Mouse (Mus musculus): ENCODE results near the gene Zfp936. TPM values are rescaled to one million over a fixed set of nuclear protein-coding genes. Genes with fewer than 3 reads are reported as not detected.
"Not testable (repeated sequence)": the region's sequence is repeated elsewhere in the genome, so short reads cannot be mapped to it uniquely, and the experiment has no call there.

The Zfp936 gene
- total and polyA plus RNA-seq, 2 experiments from 2014 or later: not detected

DNA sequence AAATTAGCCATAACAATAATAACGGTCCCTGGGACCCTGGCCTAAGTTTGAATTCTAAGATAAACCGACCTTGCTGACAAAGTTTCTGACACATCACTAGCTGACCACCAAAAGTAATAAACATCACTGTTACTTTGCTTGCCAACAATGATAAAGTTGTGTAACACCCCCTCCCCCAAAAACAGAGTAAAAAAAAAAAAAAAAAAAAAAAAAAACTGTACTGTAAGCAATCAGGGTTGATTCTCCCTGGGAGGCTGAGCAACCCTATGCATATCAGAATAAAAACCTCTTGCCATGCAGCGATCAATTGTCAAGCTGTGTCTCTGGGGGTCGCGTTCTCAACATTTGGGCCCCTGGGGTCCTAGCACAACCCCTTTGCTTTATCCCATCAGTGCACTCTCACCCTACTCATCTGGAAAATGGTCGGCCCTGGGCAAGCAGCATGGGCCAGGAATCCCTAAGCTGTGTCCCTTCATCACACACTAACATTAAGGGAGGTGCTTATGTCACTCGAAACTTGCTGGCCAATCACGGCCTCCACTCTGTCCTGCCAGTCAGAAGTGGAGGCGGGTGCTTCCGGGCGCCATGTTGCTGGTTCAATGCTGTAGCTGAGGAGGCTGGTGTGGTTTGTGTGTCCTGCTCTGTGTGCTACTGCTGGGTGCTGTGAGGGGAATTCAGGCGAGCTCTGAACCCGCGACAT lies 63.1 kb downstream of the Zfp936 start:
- Histone ChIP-seq H3K4me1 (ENCODE audit: control insufficient read depth, insufficient read depth) (no peaks in the 10 kb centered on the region), H3K27ac (ENCODE audit: low read depth) (no peak overlapping the region), H3K4me2 (ENCODE audit: low read depth, low read length) (no peak overlapping the region), H3K9me3 (replicated peaks; ENCODE audit: control insufficient read depth, low read length) (peaks cover 35% of the 10 kb centered on the region), H3K27me3 (ENCODE audit: control insufficient read depth, insufficient read depth, low read length) (no peaks in the 10 kb centered on the region), H3K4me3 (ENCODE audit: low read depth, low read length) (no peak overlapping the region), H3K9ac (replicated peaks; ENCODE audit: low read depth, low read length) (no peak overlapping the region), H3K36me3 (replicated peaks; ENCODE audit: control insufficient read depth, insufficient read depth, low read length) (no peaks in the 10 kb centered on the region)
- 76% methylated on average over 14 of the region's 14 CpGs for WGBS
- ATAC-seq (ENCODE audit: insufficient read depth, low read depth) (no peak), DNase-seq (ENCODE audit: low spot score) (no peak)
- TF ChIP-seq CTCF (IDR thresholded peaks at IDR 0.05; ENCODE audit: low read depth) (no peak), EP300 (IDR thresholded peaks at IDR 0.05; ENCODE audit: low read depth) (no peak)

DNA sequence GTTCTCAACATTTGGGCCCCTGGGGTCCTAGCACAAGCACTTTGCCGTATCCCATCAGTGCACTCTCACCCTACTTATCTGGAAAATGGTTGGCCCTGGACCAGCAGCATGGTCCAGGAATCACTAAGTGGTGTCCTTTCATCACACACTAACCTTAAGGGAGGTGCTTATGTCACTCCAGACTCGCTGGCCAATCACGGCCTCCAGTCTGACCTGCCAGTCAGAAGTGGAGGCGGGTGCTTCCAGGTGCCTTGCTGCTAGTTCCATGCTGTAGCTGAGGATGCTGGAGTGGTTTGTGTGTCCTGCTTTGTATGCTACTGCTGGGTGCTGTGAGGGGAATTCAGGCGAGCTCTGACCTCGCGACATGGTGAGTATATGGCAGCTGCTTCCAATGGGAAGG lies 99.8 kb downstream of the Zfp936 start:
- H3K4me1 ChIP-seq (ENCODE audit: control insufficient read depth, insufficient read depth); H3K27me3 ChIP-seq (ENCODE audit: control insufficient read depth, insufficient read depth, low read length); ATAC-seq (ENCODE audit: insufficient read depth, low read depth); H3K9ac ChIP-seq (replicated peaks; ENCODE audit: low read depth, low read length); DNase-seq (ENCODE audit: low spot score); H3K27ac ChIP-seq (ENCODE audit: low read depth); H3K4me2 ChIP-seq (ENCODE audit: low read depth, low read length); H3K36me3 ChIP-seq (replicated peaks; ENCODE audit: control insufficient read depth, insufficient read depth, low read length); H3K4me3 ChIP-seq (ENCODE audit: low read depth, low read length); H3K9me3 ChIP-seq (replicated peaks; ENCODE audit: control insufficient read depth, low read length): not testable (repeated sequence)
- WGBS: 73% methylated on average over 7 of the region's 7 CpGs

Small RNA genes within 50 kb of the gene (microRNA-seq; reads per million reads assigned to microRNA genes)
- not detected for gene Gm22707

Other genes with a start within 250 kb of the Zfp936 start
- gene Gm2381, start 247.0 kb upstream of the Zfp936 start, total RNA-seq (2014; rRNA removed; ENCODE audit: low replicate concordance): not detected in 2 replicates
- gene Gm2381, start 247.0 kb upstream of the Zfp936 start, polyA plus RNA-seq (2015; fragmentation: Nextera tagmentation; extraction: Ambion mirVana): not detected in 2 replicates
- not detected in 2 replicates for gene Vmn2r63, start 180.4 kb upstream of the Zfp936 start, total RNA-seq (2014; rRNA removed; ENCODE audit: low replicate concordance)
- not detected in 2 replicates for gene Vmn2r63, start 180.4 kb upstream of the Zfp936 start, polyA plus RNA-seq (2015; fragmentation: Nextera tagmentation; extraction: Ambion mirVana)
- gene Gm9268, start 95.5 kb upstream of the Zfp936 start, total RNA-seq (2014; rRNA removed; ENCODE audit: low replicate concordance): not detected in 2 replicates
- gene Gm9268, start 95.5 kb upstream of the Zfp936 start, polyA plus RNA-seq (2015; fragmentation: Nextera tagmentation; extraction: Ambion mirVana): not detected in 2 replicates
- 13.1 and 16.9 TPM in 2 replicates for gene Zfp715, start 199.1 kb downstream of the Zfp936 start, total RNA-seq (2014; rRNA removed; ENCODE audit: low replicate concordance)
- 8.2 and 8.3 TPM in 2 replicates for gene Zfp715, start 199.1 kb downstream of the Zfp936 start, polyA plus RNA-seq (2015; fragmentation: Nextera tagmentation; extraction: Ambion mirVana)
- 0.12 TPM in 1 of 2 replicates, not detected in the other for gene Siglecf, start 237.1 kb downstream of the Zfp936 start, total RNA-seq (2014; rRNA removed; ENCODE audit: low replicate concordance)
- 0.07 and 0.12 TPM in 2 replicates for gene Siglecf, start 237.1 kb downstream of the Zfp936 start, polyA plus RNA-seq (2015; fragmentation: Nextera tagmentation; extraction: Ambion mirVana)

Data from heart, postnatal 0 days (tissue).